Mouse (Mus musculus) neural tube, embryonic 11.5 days (tissue): ENCODE results near the gene Ccr4. TPM values are rescaled to one million over a fixed set of nuclear protein-coding genes. Genes with fewer than 3 reads are reported as not detected.

Experiments
- polyA plus RNA-seq: library from polyadenylated mRNA; unstranded; fragments of >200 nt; fragmentation: Nextera tagmentation; extraction: Ambion mirVana; gene quantifications from 2 replicates; pipeline ENCODE4 v1.2.1, GENCODE M21; 2014

Gene Ccr4
- polyA plus RNA-seq, 1 experiment from 2014 or later = not detected

Other genes with a start within 250 kb of the Ccr4 start
- gene Bcl2a1c, start 174.8 kb downstream of the Ccr4 start, polyA plus RNA-seq = not detected in 2 replicates
- gene Crtap, start 114.2 kb downstream of the Ccr4 start, polyA plus RNA-seq = 42.1 and 48.3 TPM in 2 replicates
- 24.5 and 26.1 TPM in 2 replicates for gene Glb1, start 103.8 kb downstream of the Ccr4 start, polyA plus RNA-seq
- gene Tmppe, start 103.8 kb downstream of the Ccr4 start, polyA plus RNA-seq = 3.4 and 4.7 TPM in 2 replicates
- not detected in 2 replicates for gene C130032M10Rik, start 10.8 kb upstream of the Ccr4 start, polyA plus RNA-seq
- gene Trim71, start 59.5 kb upstream of the Ccr4 start, polyA plus RNA-seq = 2.1 and 2.2 TPM in 2 replicates
- 68.0 and 68.5 TPM in 2 replicates for gene Cnot10, start 135.3 kb upstream of the Ccr4 start, polyA plus RNA-seq
- 94.0 and 97.3 TPM in 2 replicates for gene Dync1li1, start 183.9 kb upstream of the Ccr4 start, polyA plus RNA-seq
- 24.1 and 25.7 TPM in 2 replicates for gene Cmtm6, start 226.2 kb upstream of the Ccr4 start, polyA plus RNA-seq